Comparison of ENCODE assay signal across 21 mouse cellular contexts in genomic region chr5:92352716-92353115, GRCm38 (mm10). TPM values are rescaled to one million over a fixed set of nuclear protein-coding genes. Genes with fewer than 3 reads are reported as not detected.
DNase-seq lines count a peak whose midpoint lies in the region; ATAC-seq and TF ChIP-seq lines count a peak whose summit lies in the region.
"Not testable (repeated sequence)": the region's sequence is repeated elsewhere in the genome, so short reads cannot be mapped to it uniquely, and the experiment has no call there.
"Had no signal": no experiment of that assay in that cellular context is flagged by ENCODE, and none has a peak within 500 bp of the region (broad histone marks: within the 10 kb centered on the region; RNA-seq: fewer than 3 reads in every experiment).

No protein-coding gene starts in this region.

- not testable (repeated sequence) for H3K9me3 ChIP-seq in MEL (replicated peaks; ENCODE audit: insufficient read depth, low read length); heart, embryonic 14.5 days (ENCODE audit: control insufficient read depth, low read length); liver, embryonic 15.5 days (replicated peaks); midbrain, embryonic 11.5 days (ENCODE audit: control insufficient read depth, low read length)

- not testable (repeated sequence) for DNase-seq in MEL (ENCODE audit: low read depth, low spot score); gastrocnemius, adult 2 months
- DNase-seq in adrenal gland, adult 8-10 months = peak; percentile 31
- DNase-seq in liver, adult 2 months (ENCODE audit: extremely low read depth, low read depth, low spot score) = peak; percentile 80
- peak; percentile 37 for DNase-seq in midbrain, embryonic 11.5 days (ENCODE audit: low spot score, missing footprints)

- intact Hi-C loops in gastrocnemius, adult 2 months (cut with DNase I) = not testable (repeated sequence)

- H3K4me1 ChIP-seq in MEL (ENCODE audit: control insufficient read depth in 1 of 2, insufficient read depth in 2 of 2, low read length in 2 of 2); heart, embryonic 14.5 days (ENCODE audit: control insufficient read depth in 2 of 2, insufficient read depth in 2 of 2, low read length in 2 of 2); midbrain, embryonic 11.5 days (ENCODE audit: control insufficient read depth, insufficient read depth, low read length): not testable (repeated sequence)
- peaks cover 15% of the 10 kb centered on the region for H3K4me1 ChIP-seq in liver, adult 2 months (ENCODE audit: control insufficient read depth, insufficient read depth, low read length)
- H3K4me1 ChIP-seq in liver, embryonic 15.5 days (replicated peaks) = peaks cover 24% of the 10 kb centered on the region

- not testable (repeated sequence) for H3K36me3 ChIP-seq in MEL (ENCODE audit: control insufficient read depth in 1 of 2, insufficient read depth in 2 of 2, low read length in 2 of 2); heart, embryonic 14.5 days (ENCODE audit: control insufficient read depth, insufficient read depth, low read length); liver, adult 2 months (ENCODE audit: control insufficient read depth, insufficient read depth, low read length); liver, embryonic 15.5 days (replicated peaks); midbrain, embryonic 11.5 days (ENCODE audit: control insufficient read depth, insufficient read depth, low read length)

- H3K4me3 ChIP-seq in MEL (ENCODE audit: control insufficient read depth in 1 of 2, insufficient read depth in 1 of 2, low read depth in 2 of 2, low read length in 2 of 2) = peak overlapping the region; percentile 81 to 97
- peak overlapping the region; percentile 75 for H3K4me3 ChIP-seq in gastrocnemius, adult 2 months
- peak overlapping the region in 1 of 2 experiments; percentile 40; a peak in 3 of 4 replicates for H3K4me3 ChIP-seq in heart, embryonic 14.5 days (ENCODE audit: control insufficient read depth in 1 of 2, insufficient read depth in 1 of 2, low read depth in 1 of 2, low read length in 2 of 2)
- H3K4me3 ChIP-seq in liver, adult 2 months (ENCODE audit: insufficient read depth, low read depth, low read length); liver, embryonic 15.5 days (replicated peaks); midbrain, embryonic 11.5 days (ENCODE audit: low read depth, low read length): not testable (repeated sequence)

- TF ChIP-seq RAD21 in MEL (IDR thresholded peaks at IDR 0.05; ENCODE audit: low read depth, low read length) = not testable (repeated sequence)

- TF ChIP-seq CTCF in MEL (IDR thresholded peaks at IDR 0.05 in 2 of 3, conservative IDR thresholded peaks at IDR 0.05 in 1 of 3; ENCODE audit: control insufficient read depth in 1 of 3, insufficient read depth in 1 of 3, low read depth in 2 of 3, low read length in 3 of 3, poor library complexity in 1 of 3, severe bottlenecking in 1 of 3); gastrocnemius, adult 2 months (IDR thresholded peaks at IDR 0.05); liver, adult 2 months (IDR thresholded peaks at IDR 0.05; ENCODE audit: low read depth, low read length): not testable (repeated sequence)

- not testable (repeated sequence) for H3K79me2 ChIP-seq in MEL (ENCODE audit: control insufficient read depth, insufficient read depth, low read length, poor library complexity); liver, adult 2 months (ENCODE audit: control insufficient read depth, insufficient read depth, low read length)

- H3K27me3 ChIP-seq in MEL (ENCODE audit: control insufficient read depth in 1 of 2, insufficient read depth in 2 of 2, low read length in 2 of 2); heart, embryonic 14.5 days (ENCODE audit: control insufficient read depth, insufficient read depth, low read length); liver, adult 2 months (ENCODE audit: control insufficient read depth, insufficient read depth, low read length); liver, embryonic 15.5 days; midbrain, embryonic 11.5 days (ENCODE audit: control insufficient read depth, insufficient read depth, low read length): not testable (repeated sequence)

- TF ChIP-seq POLR2A in MEL (IDR thresholded peaks at IDR 0.05; ENCODE audit: control insufficient read depth in 1 of 2, insufficient read depth in 1 of 2, low read depth in 1 of 2, low read length in 2 of 2, poor library complexity in 1 of 2); liver, adult 2 months (IDR thresholded peaks at IDR 0.05; ENCODE audit: extremely low read depth, insufficient read depth, low read length): not testable (repeated sequence)

- H3K4me2 ChIP-seq in heart, embryonic 14.5 days (ENCODE audit: low read length) = peak overlapping the region; percentile 59
- H3K4me2 ChIP-seq in liver, embryonic 15.5 days = peak overlapping the region; percentile 61
- not testable (repeated sequence) for H3K4me2 ChIP-seq in midbrain, embryonic 11.5 days

- 20% methylated on average over 4 of the region's 4 CpGs for WGBS in heart, embryonic 14.5 days
- WGBS in liver, adult 2 months = 39% methylated on average over 4 of the region's 4 CpGs
- 62% methylated on average over 4 of the region's 4 CpGs for WGBS in liver, embryonic 15.5 days (ENCODE audit: insufficient replicate concordance)
- 83% methylated on average over 4 of the region's 4 CpGs for WGBS in midbrain, embryonic 11.5 days

- not testable (repeated sequence) for H3K27ac ChIP-seq in MEL (ENCODE audit: control insufficient read depth, low read depth, low read length); midbrain, embryonic 11.5 days (ENCODE audit: low read depth, low read length)
- H3K27ac ChIP-seq in gastrocnemius, adult 2 months = peak overlapping the region; percentile 93
- peak overlapping the region; percentile 71 to 81 for H3K27ac ChIP-seq in heart, embryonic 14.5 days (replicated peaks in 1 of 2; ENCODE audit: control insufficient read depth in 1 of 2, insufficient read depth in 1 of 2, low read depth in 2 of 2, low read length in 2 of 2)
- peak overlapping the region; percentile 86 for H3K27ac ChIP-seq in liver, adult 2 months (replicated peaks; ENCODE audit: insufficient read depth, low read depth, low read length)
- H3K27ac ChIP-seq in liver, embryonic 15.5 days (replicated peaks) = 0 out of 2 replicates have a peak overlapping the region, but pooled peaks have one; percentile 68

- not testable (repeated sequence) for ATAC-seq in heart, embryonic 14.5 days (ENCODE audit: insufficient number of reproducible peaks, insufficient read depth, low FRiP score, low read depth); liver, embryonic 15.5 days (ENCODE audit: insufficient read depth); midbrain, embryonic 11.5 days (ENCODE audit: low FRiP score)

- H3K9ac ChIP-seq in MEL (ENCODE audit: control insufficient read depth, low read depth, low read length, poor library complexity, severe bottlenecking) = peak overlapping the region; percentile 88
- H3K9ac ChIP-seq in heart, embryonic 14.5 days (ENCODE audit: low read length) = peak overlapping the region; percentile 64
- H3K9ac ChIP-seq in liver, adult 2 months (ENCODE audit: low read depth, low read length) = peak overlapping the region; percentile 48
- H3K9ac ChIP-seq in liver, embryonic 15.5 days; midbrain, embryonic 11.5 days (ENCODE audit: low read length): not testable (repeated sequence)

- not testable (repeated sequence) for TF ChIP-seq EP300 in MEL (IDR thresholded peaks at IDR 0.05; ENCODE audit: low read depth in 1 of 2, low read length in 2 of 2)

RNA-seq across cellular contexts. Expression of gene Cxcl10, which starts 4.0 kb away (rescaled TPM):
- not detected in 2 replicates for total RNA-seq in MEL (2012; rRNA removed)
- polyA plus RNA-seq in MEL (2012; ENCODE audit: insufficient read depth in 1 of 2, insufficient read length in 2 of 2, low read depth in 1 of 2, low replicate concordance in 2 of 2, missing spikeins in 1 of 2) = under 1 TPM in 1 of 2 experiments, not detected in 1; 0.11 TPM
- 1 to 10 TPM in 2 of 4 experiments, under 1 TPM in 2; 0.35 to 2.1 (median 1.1) TPM for total RNA-seq in adrenal gland, adult 8-10 months (2022)
- not detected for total RNA-seq in gastrocnemius, adult 2 months (2021)
- 0.74 and 1.2 TPM in 2 replicates for polyA plus RNA-seq in heart, embryonic 14.5 days (2014; fragmentation: Nextera tagmentation; extraction: Ambion mirVana)
- total RNA-seq in liver, adult 2 months (2014; rRNA removed) = 1.5 and 2.8 TPM in 2 replicates
- 6.7 and 13.2 TPM in 2 replicates for polyA plus RNA-seq in liver, adult 2 months (2012; rRNA removed)
- 4.1 and 5.3 TPM in 2 replicates for polyA plus RNA-seq in liver, embryonic 15.5 days (2015; fragmentation: Nextera tagmentation; extraction: Ambion mirVana)
- 0.33 and 0.54 TPM in 2 replicates for polyA plus RNA-seq in midbrain, embryonic 11.5 days (2014; fragmentation: Nextera tagmentation; extraction: Ambion mirVana)
- total RNA-seq: gastrocnemius, postnatal 25 days; left cerebral cortex, postnatal 10 days had no signal
- polyA plus RNA-seq: neural tube, embryonic 14.5 days had no signal

RNA-seq across cellular contexts. Expression of gene Art3, which starts 21.1 kb away (rescaled TPM):
- total RNA-seq in MEL (2012; rRNA removed) = not detected in 2 replicates
- polyA plus RNA-seq in MEL (2012; ENCODE audit: insufficient read depth in 1 of 2, insufficient read length in 2 of 2, low read depth in 1 of 2, low replicate concordance in 2 of 2, missing spikeins in 1 of 2) = not detected
- 10 to 100 TPM; 38.9 to 87.1 (median 64.7) TPM for total RNA-seq in adrenal gland, adult 8-10 months (2022)
- total RNA-seq in gastrocnemius, adult 2 months (2021) = 100 to 1,000 TPM; 394 to 399 TPM
- polyA plus RNA-seq in heart, embryonic 14.5 days (2014; fragmentation: Nextera tagmentation; extraction: Ambion mirVana) = 59.2 and 60.2 TPM in 2 replicates
- total RNA-seq in liver, adult 2 months (2014; rRNA removed) = 8.5 and 8.6 TPM in 2 replicates
- 1.7 and 1.8 TPM in 2 replicates for polyA plus RNA-seq in liver, adult 2 months (2012; rRNA removed)
- polyA plus RNA-seq in liver, embryonic 15.5 days (2015; fragmentation: Nextera tagmentation; extraction: Ambion mirVana) = 1.2 and 1.4 TPM in 2 replicates
- 0.78 and 2.5 TPM in 2 replicates for polyA plus RNA-seq in midbrain, embryonic 11.5 days (2014; fragmentation: Nextera tagmentation; extraction: Ambion mirVana)
- total RNA-seq: hematopoietic stem cell, adult 5-6 weeks; megakaryocyte, adult 5-6 weeks had no signal
- polyA plus RNA-seq: Patski had no signal

RNA-seq across cellular contexts. Expression of gene Cxcl9, which starts 24.8 kb away (rescaled TPM):
- not detected in 2 replicates for total RNA-seq in MEL (2012; rRNA removed)
- polyA plus RNA-seq in MEL (2012; ENCODE audit: insufficient read depth in 1 of 2, insufficient read length in 2 of 2, low read depth in 1 of 2, low replicate concordance in 2 of 2, missing spikeins in 1 of 2) = not detected
- total RNA-seq in adrenal gland, adult 8-10 months (2022) = 1 to 10 TPM in 2 of 4 experiments, under 1 TPM in 2; 0.65 to 6.8 (median 1.1) TPM
- total RNA-seq in gastrocnemius, adult 2 months (2021) = under 1 TPM; 0.10 to 0.45 TPM
- not detected in 2 replicates for polyA plus RNA-seq in heart, embryonic 14.5 days (2014; fragmentation: Nextera tagmentation; extraction: Ambion mirVana)
- 5.3 and 11.9 TPM in 2 replicates for total RNA-seq in liver, adult 2 months (2014; rRNA removed)
- polyA plus RNA-seq in liver, adult 2 months (2012; rRNA removed) = 28.2 and 28.8 TPM in 2 replicates
- not detected in 2 replicates for polyA plus RNA-seq in liver, embryonic 15.5 days (2015; fragmentation: Nextera tagmentation; extraction: Ambion mirVana)
- polyA plus RNA-seq in midbrain, embryonic 11.5 days (2014; fragmentation: Nextera tagmentation; extraction: Ambion mirVana) = not detected in 2 replicates
- total RNA-seq: left cerebral cortex, postnatal 10 days had no signal
- polyA plus RNA-seq: embryonic facial prominence, embryonic 11.5 days; forebrain, embryonic 14.5 days; hindbrain, embryonic 14.5 days; kidney, embryonic 14.5 days; limb, embryonic 10.5 days; lung, embryonic 15.5 days; midbrain, embryonic 13.5 days; neural tube, embryonic 14.5 days; stomach, embryonic 15.5 days had no signal

RNA-seq across cellular contexts. Expression of gene Sdad1, which starts 42.4 kb away (rescaled TPM):
- 70.9 and 72.4 TPM in 2 replicates for total RNA-seq in MEL (2012; rRNA removed)
- 10 to 100 TPM in 1 of 2 experiments, not detected in 1; 73.0 TPM for polyA plus RNA-seq in MEL (2012; ENCODE audit: insufficient read depth in 1 of 2, insufficient read length in 2 of 2, low read depth in 1 of 2, low replicate concordance in 2 of 2, missing spikeins in 1 of 2)
- total RNA-seq in adrenal gland, adult 8-10 months (2022) = 10 to 100 TPM; 28.0 to 45.8 (median 35.1) TPM
- total RNA-seq in gastrocnemius, adult 2 months (2021) = 10 to 100 TPM; 15.5 to 17.7 TPM
- polyA plus RNA-seq in heart, embryonic 14.5 days (2014; fragmentation: Nextera tagmentation; extraction: Ambion mirVana) = 23.4 and 25.8 TPM in 2 replicates
- total RNA-seq in liver, adult 2 months (2014; rRNA removed) = 5.6 and 5.7 TPM in 2 replicates
- 3.8 and 6.3 TPM in 2 replicates for polyA plus RNA-seq in liver, adult 2 months (2012; rRNA removed)
- polyA plus RNA-seq in liver, embryonic 15.5 days (2015; fragmentation: Nextera tagmentation; extraction: Ambion mirVana) = 14.2 and 16.0 TPM in 2 replicates
- polyA plus RNA-seq in midbrain, embryonic 11.5 days (2014; fragmentation: Nextera tagmentation; extraction: Ambion mirVana) = 40.4 and 40.9 TPM in 2 replicates

Comparison
In these comparisons a context has a peak if more than half of its experiments do, and no peak if none do; other contexts are left out.
1. RNA of gene Cxcl9, which starts 24.8 kb away (polyA plus RNA-seq): 28.2 to 28.8 TPM in liver, adult 2 months; not detected in liver, embryonic 15.5 days, not detected in MEL, not detected in heart, embryonic 14.5 days and not detected in midbrain, embryonic 11.5 days; every median in the first group is over 10 times any median in the second.
2. RNA of gene Art3, which starts 21.1 kb away (polyA plus RNA-seq): 59.2 to 60.2 TPM in heart, embryonic 14.5 days; 1.7 to 1.8 TPM in liver, adult 2 months, 1.2 to 1.4 TPM in liver, embryonic 15.5 days, 0.78 to 2.5 TPM in midbrain, embryonic 11.5 days and not detected in MEL; every median in the first group is over 10 times any median in the second.